26 mouse cellular contexts compared by ENCODE assay signal in genomic region chr16:5024021-5024420, GRCm38 (mm10). TPM values are rescaled to one million over a fixed set of nuclear protein-coding genes. Genes with fewer than 3 reads are reported as not detected.
DNase-seq lines count a peak whose midpoint lies in the region; ATAC-seq and TF ChIP-seq lines count a peak whose summit lies in the region.
"Had no signal": no experiment of that assay in that cellular context is flagged by ENCODE, and none has a peak within 500 bp of the region (broad histone marks: within the 10 kb centered on the region; RNA-seq: fewer than 3 reads in every experiment).

No protein-coding gene starts in this region.

- no peaks in the 10 kb centered on the region for H3K9me3 ChIP-seq in liver, embryonic 15.5 days (replicated peaks)
- H3K9me3 ChIP-seq in liver, embryonic 12.5 days (replicated peaks): no peaks in the 10 kb centered on the region
- no peaks in the 10 kb centered on the region for H3K9me3 ChIP-seq in liver, embryonic 16.5 days (replicated peaks; ENCODE audit: control insufficient read depth, low read length)
- no peaks in the 10 kb centered on the region for H3K9me3 ChIP-seq in liver, embryonic 11.5 days (ENCODE audit: control insufficient read depth, low read length)
- no peaks in the 10 kb centered on the region for H3K9me3 ChIP-seq in liver, postnatal 0 days (ENCODE audit: low read length)
- no peaks in the 10 kb centered on the region for H3K9me3 ChIP-seq in kidney, embryonic 14.5 days (ENCODE audit: control insufficient read depth, low read length)
- H3K9me3 ChIP-seq: G1E had no signal

- 0 out of 2 replicates have a peak overlapping the region, but pooled peaks have one; percentile 1 for H3K27ac ChIP-seq in liver, adult 2 months (replicated peaks; ENCODE audit: insufficient read depth, low read depth, low read length)
- no peak overlapping the region for H3K27ac ChIP-seq in liver, embryonic 15.5 days (replicated peaks)
- no peak overlapping the region for H3K27ac ChIP-seq in liver, embryonic 12.5 days
- no peak overlapping the region for H3K27ac ChIP-seq in liver, embryonic 16.5 days (ENCODE audit: low read length)
- no peak overlapping the region for H3K27ac ChIP-seq in liver, embryonic 11.5 days (ENCODE audit: low read depth, low read length)
- H3K27ac ChIP-seq in liver, postnatal 0 days (ENCODE audit: low read depth): peak overlapping the region; percentile 50; the same call in 1 of the 2 replicates
- H3K27ac ChIP-seq in kidney, embryonic 14.5 days (ENCODE audit: low read depth, low read length): no peak overlapping the region

- no peaks in the 10 kb centered on the region for H3K27me3 ChIP-seq in liver, adult 2 months (ENCODE audit: control insufficient read depth, insufficient read depth, low read length)
- H3K27me3 ChIP-seq in liver, embryonic 15.5 days: no peaks in the 10 kb centered on the region
- no peaks in the 10 kb centered on the region for H3K27me3 ChIP-seq in liver, embryonic 12.5 days (replicated peaks)
- no peaks in the 10 kb centered on the region for H3K27me3 ChIP-seq in liver, embryonic 16.5 days (ENCODE audit: control insufficient read depth, insufficient read depth, low read depth, low read length)
- no peaks in the 10 kb centered on the region for H3K27me3 ChIP-seq in liver, embryonic 11.5 days (replicated peaks; ENCODE audit: control insufficient read depth, insufficient read depth, low read length)
- no peaks in the 10 kb centered on the region for H3K27me3 ChIP-seq in liver, postnatal 0 days (ENCODE audit: insufficient read depth, low read length)
- no peaks in the 10 kb centered on the region for H3K27me3 ChIP-seq in kidney, embryonic 14.5 days (ENCODE audit: control insufficient read depth, insufficient read depth, low read length)
- H3K27me3 ChIP-seq: CH12.LX, Patski had no signal

- no peaks in the 10 kb centered on the region for H3K4me1 ChIP-seq in liver, adult 2 months (ENCODE audit: control insufficient read depth, insufficient read depth, low read length)
- no peaks in the 10 kb centered on the region for H3K4me1 ChIP-seq in liver, embryonic 15.5 days (replicated peaks)
- H3K4me1 ChIP-seq in liver, embryonic 12.5 days: no peaks in the 10 kb centered on the region
- H3K4me1 ChIP-seq in liver, embryonic 16.5 days (ENCODE audit: control insufficient read depth, low read depth, low read length): no peaks in the 10 kb centered on the region
- H3K4me1 ChIP-seq in liver, embryonic 11.5 days (replicated peaks; ENCODE audit: control insufficient read depth, insufficient read depth, low read length): no peaks in the 10 kb centered on the region
- no peaks in the 10 kb centered on the region for H3K4me1 ChIP-seq in liver, postnatal 0 days (ENCODE audit: insufficient read depth)
- no peaks in the 10 kb centered on the region for H3K4me1 ChIP-seq in kidney, embryonic 14.5 days (ENCODE audit: control insufficient read depth, insufficient read depth, low read length)

- no peak overlapping the region for H3K4me3 ChIP-seq in liver, adult 2 months (ENCODE audit: insufficient read depth, low read depth, low read length)
- H3K4me3 ChIP-seq in liver, embryonic 15.5 days (replicated peaks): no peak overlapping the region
- no peak overlapping the region for H3K4me3 ChIP-seq in liver, embryonic 12.5 days
- no peak overlapping the region for H3K4me3 ChIP-seq in liver, embryonic 16.5 days (ENCODE audit: low read depth, low read length)
- no peak overlapping the region for H3K4me3 ChIP-seq in liver, embryonic 11.5 days (ENCODE audit: low read depth, low read length)
- H3K4me3 ChIP-seq in liver, postnatal 0 days (ENCODE audit: low read depth, low read length): no peak overlapping the region
- H3K4me3 ChIP-seq in kidney, embryonic 14.5 days (ENCODE audit: low read length): no peak overlapping the region

- WGBS in liver, adult 2 months: 33% methylated on average over 3 of the region's 3 CpGs
- 83% methylated on average over 3 of the region's 3 CpGs for WGBS in liver, embryonic 15.5 days (ENCODE audit: insufficient replicate concordance)
- WGBS in liver, embryonic 12.5 days (ENCODE audit: insufficient replicate concordance): 94% methylated on average over 3 of the region's 3 CpGs
- WGBS in liver, embryonic 16.5 days (ENCODE audit: insufficient replicate concordance): 82% methylated on average over 3 of the region's 3 CpGs
- WGBS in liver, embryonic 11.5 days: 95% methylated on average over 3 of the region's 3 CpGs
- WGBS in liver, postnatal 0 days (ENCODE audit: insufficient replicate concordance): 86% methylated on average over 3 of the region's 3 CpGs
- whole genome bisulfite sequencing in kidney, embryonic 14.5 days: 92% methylated on average over 3 of the region's 3 CpGs

- H3K36me3 ChIP-seq in liver, adult 2 months (ENCODE audit: control insufficient read depth, insufficient read depth, low read length): peaks cover 87% of the 10 kb centered on the region
- peaks cover 99% of the 10 kb centered on the region for H3K36me3 ChIP-seq in liver, embryonic 15.5 days (replicated peaks)
- peaks cover 98% of the 10 kb centered on the region for H3K36me3 ChIP-seq in liver, embryonic 12.5 days
- H3K36me3 ChIP-seq in liver, embryonic 16.5 days (ENCODE audit: control insufficient read depth, insufficient read depth): peaks cover 70% of the 10 kb centered on the region
- peaks cover 58% of the 10 kb centered on the region for H3K36me3 ChIP-seq in liver, embryonic 11.5 days (ENCODE audit: control insufficient read depth, insufficient read depth, low read length)
- peaks cover 86% of the 10 kb centered on the region for H3K36me3 ChIP-seq in liver, postnatal 0 days (replicated peaks; ENCODE audit: insufficient read depth, low read length)
- peaks cover 97% of the 10 kb centered on the region for H3K36me3 ChIP-seq in kidney, embryonic 14.5 days (ENCODE audit: control insufficient read depth, insufficient read depth, low read length)

- no peak for TF ChIP-seq POLR2A in liver, adult 2 months (IDR thresholded peaks at IDR 0.05; ENCODE audit: extremely low read depth, insufficient read depth, low read length)

- peak; percentile 73 for DNase-seq in liver, adult 2 months (ENCODE audit: extremely low read depth, low read depth, low spot score)
- no peak for DNase-seq in liver
- DNase-seq in liver, embryonic 11.5 days (ENCODE audit: low spot score): no peak
- DNase-seq in liver, postnatal 0 days: no peak
- DNase-seq: adrenal gland, adult 2 months; adrenal gland, adult 8-10 months; adrenal gland, postnatal 10 days; adrenal gland, postnatal 14 days; adrenal gland, postnatal 25 days; adrenal gland, postnatal 36 days; B cell, adult 2 months; cerebellum, adult 11 months; cerebellum, adult 11-12 months had no signal

- no peak overlapping the region for H3K4me2 ChIP-seq in liver, embryonic 15.5 days
- no peak overlapping the region for H3K4me2 ChIP-seq in liver, embryonic 12.5 days
- H3K4me2 ChIP-seq in liver, embryonic 16.5 days (ENCODE audit: low read depth, low read length): no peak overlapping the region
- no peak overlapping the region for H3K4me2 ChIP-seq in liver, embryonic 11.5 days
- H3K4me2 ChIP-seq in liver, postnatal 0 days (ENCODE audit: low read depth, low read length): no peak overlapping the region
- H3K4me2 ChIP-seq in kidney, embryonic 14.5 days (replicated peaks; ENCODE audit: low read depth, low read length): no peak overlapping the region

- TF ChIP-seq CTCF in liver, adult 2 months (IDR thresholded peaks at IDR 0.05; ENCODE audit: low read depth, low read length): no peak
- TF ChIP-seq CTCF in liver, postnatal 0 days (IDR thresholded peaks at IDR 0.05; ENCODE audit: low read depth): no peak

- no peaks in the 10 kb centered on the region for H3K79me2 ChIP-seq in liver, adult 2 months (ENCODE audit: control insufficient read depth, insufficient read depth, low read length)

- TF ChIP-seq EP300 in liver, postnatal 0 days (IDR thresholded peaks at IDR 0.05; ENCODE audit: low read depth): no peak

- no peak overlapping the region for H3K9ac ChIP-seq in liver, adult 2 months (ENCODE audit: low read depth, low read length)
- H3K9ac ChIP-seq in liver, embryonic 15.5 days: no peak overlapping the region
- H3K9ac ChIP-seq in liver, embryonic 12.5 days: no peak overlapping the region
- H3K9ac ChIP-seq in liver, embryonic 16.5 days (ENCODE audit: low read depth, low read length): no peak overlapping the region
- no peak overlapping the region for H3K9ac ChIP-seq in liver, embryonic 11.5 days (ENCODE audit: low read depth, low read length)
- no peak overlapping the region for H3K9ac ChIP-seq in liver, postnatal 0 days (replicated peaks)
- H3K9ac ChIP-seq in kidney, embryonic 14.5 days (ENCODE audit: low read depth, low read length): no peak overlapping the region

- ATAC-seq in liver, embryonic 15.5 days (ENCODE audit: insufficient read depth): peak; percentile 22; the same call in 1 of the 2 replicates
- no peak for ATAC-seq in liver, embryonic 12.5 days
- ATAC-seq in liver, embryonic 16.5 days (ENCODE audit: low read depth): peak; percentile 47; the same call in 1 of the 2 replicates
- ATAC-seq in liver, embryonic 11.5 days (replicated peaks; ENCODE audit: low FRiP score): no peak
- peak; percentile 94 for ATAC-seq in liver, postnatal 0 days
- no peak for ATAC-seq in kidney, embryonic 14.5 days (ENCODE audit: low FRiP score, low TSS enrichment)
- ATAC-seq: activated CD4-positive, CD25-positive, alpha-beta regulatory T cell, adult 4 months; CD4-positive, CD25-positive, alpha-beta regulatory T cell, adult 4 months; Patski had no signal

RNA-seq across cellular contexts. Expression of gene Rogdi, which starts 10.7 kb away (rescaled TPM):
- 5.2 and 7.5 TPM in 2 replicates for total RNA-seq in liver, adult 2 months (2014; rRNA removed)
- 29.9 and 53.7 TPM in 2 replicates for polyA plus RNA-seq in liver, adult 2 months (2012; rRNA removed)
- 65.2 and 78.7 TPM in 2 replicates for polyA plus RNA-seq in liver, embryonic 15.5 days (2015; fragmentation: Nextera tagmentation; extraction: Ambion mirVana)
- polyA plus RNA-seq in liver, embryonic 12.5 days (2016; fragmentation: Nextera tagmentation; extraction: Ambion mirVana): 42.3 and 43.2 TPM in 2 replicates
- polyA plus RNA-seq in liver, embryonic 16.5 days (2015; fragmentation: Nextera tagmentation; extraction: Ambion mirVana): 72.5 and 83.9 TPM in 2 replicates
- 65.2 and 65.9 TPM in 2 replicates for polyA plus RNA-seq in liver, embryonic 11.5 days (2014; fragmentation: Nextera tagmentation; extraction: Ambion mirVana)
- 105 and 114 TPM in 2 replicates for polyA plus RNA-seq in liver, postnatal 0 days (2015; fragmentation: Nextera tagmentation; extraction: Ambion mirVana)
- 80.9 and 86.2 TPM in 2 replicates for polyA plus RNA-seq in kidney, embryonic 14.5 days (2014; fragmentation: Nextera tagmentation; extraction: Ambion mirVana)

RNA-seq across cellular contexts. Expression of gene Smim22, which starts 16.9 kb away (rescaled TPM):
- total RNA-seq in liver, adult 2 months (2014; rRNA removed): 3.6 and 14.6 TPM in 2 replicates
- 13.9 and 35.5 TPM in 2 replicates for polyA plus RNA-seq in liver, adult 2 months (2012; rRNA removed)
- polyA plus RNA-seq in liver, embryonic 15.5 days (2015; fragmentation: Nextera tagmentation; extraction: Ambion mirVana): 7.5 and 9.1 TPM in 2 replicates
- 5.7 and 6.9 TPM in 2 replicates for polyA plus RNA-seq in liver, embryonic 12.5 days (2016; fragmentation: Nextera tagmentation; extraction: Ambion mirVana)
- polyA plus RNA-seq in liver, embryonic 16.5 days (2015; fragmentation: Nextera tagmentation; extraction: Ambion mirVana): 9.0 and 9.4 TPM in 2 replicates
- 4.3 and 4.8 TPM in 2 replicates for polyA plus RNA-seq in liver, embryonic 11.5 days (2014; fragmentation: Nextera tagmentation; extraction: Ambion mirVana)
- polyA plus RNA-seq in liver, postnatal 0 days (2015; fragmentation: Nextera tagmentation; extraction: Ambion mirVana): 23.6 and 23.7 TPM in 2 replicates
- polyA plus RNA-seq in kidney, embryonic 14.5 days (2014; fragmentation: Nextera tagmentation; extraction: Ambion mirVana): 10.2 and 10.4 TPM in 2 replicates
- total RNA-seq: adrenal gland, adult 18-20 months; adrenal gland, adult 2 months; adrenal gland, adult 8-10 months; adrenal gland, postnatal 14 days; adrenal gland, postnatal 25 days; adrenal gland, postnatal 36 days; CH12.LX; G1E; MEL had no signal
- polyA plus RNA-seq: activated CD4-positive, CD25-positive, alpha-beta regulatory T cell, adult 4 months; C2C12; CD4-positive, CD25-positive, alpha-beta regulatory T cell, adult 4 months; G1E; Patski had no signal

RNA-seq across cellular contexts. Expression of gene Glyr1, which starts 25.6 kb away (rescaled TPM):
- 48.5 and 50.3 TPM in 2 replicates for total RNA-seq in liver, adult 2 months (2014; rRNA removed)
- polyA plus RNA-seq in liver, adult 2 months (2012; rRNA removed): 42.8 and 48.6 TPM in 2 replicates
- 41.6 and 46.0 TPM in 2 replicates for polyA plus RNA-seq in liver, embryonic 15.5 days (2015; fragmentation: Nextera tagmentation; extraction: Ambion mirVana)
- polyA plus RNA-seq in liver, embryonic 12.5 days (2016; fragmentation: Nextera tagmentation; extraction: Ambion mirVana): 67.7 and 69.6 TPM in 2 replicates
- 41.9 and 45.1 TPM in 2 replicates for polyA plus RNA-seq in liver, embryonic 16.5 days (2015; fragmentation: Nextera tagmentation; extraction: Ambion mirVana)
- polyA plus RNA-seq in liver, embryonic 11.5 days (2014; fragmentation: Nextera tagmentation; extraction: Ambion mirVana): 84.8 and 96.2 TPM in 2 replicates
- 31.4 and 35.7 TPM in 2 replicates for polyA plus RNA-seq in liver, postnatal 0 days (2015; fragmentation: Nextera tagmentation; extraction: Ambion mirVana)
- polyA plus RNA-seq in kidney, embryonic 14.5 days (2014; fragmentation: Nextera tagmentation; extraction: Ambion mirVana): 66.0 and 96.3 TPM in 2 replicates

RNA-seq across cellular contexts. Expression of gene Ubn1, which starts 25.8 kb away (rescaled TPM):
- total RNA-seq in liver, adult 2 months (2014; rRNA removed): 11.5 and 15.6 TPM in 2 replicates
- polyA plus RNA-seq in liver, adult 2 months (2012; rRNA removed): 12.1 and 15.6 TPM in 2 replicates
- polyA plus RNA-seq in liver, embryonic 15.5 days (2015; fragmentation: Nextera tagmentation; extraction: Ambion mirVana): 8.5 and 9.5 TPM in 2 replicates
- polyA plus RNA-seq in liver, embryonic 12.5 days (2016; fragmentation: Nextera tagmentation; extraction: Ambion mirVana): 13.8 and 15.2 TPM in 2 replicates
- polyA plus RNA-seq in liver, embryonic 16.5 days (2015; fragmentation: Nextera tagmentation; extraction: Ambion mirVana): 6.9 and 7.6 TPM in 2 replicates
- 17.2 and 19.2 TPM in 2 replicates for polyA plus RNA-seq in liver, embryonic 11.5 days (2014; fragmentation: Nextera tagmentation; extraction: Ambion mirVana)
- 6.4 and 6.5 TPM in 2 replicates for polyA plus RNA-seq in liver, postnatal 0 days (2015; fragmentation: Nextera tagmentation; extraction: Ambion mirVana)
- polyA plus RNA-seq in kidney, embryonic 14.5 days (2014; fragmentation: Nextera tagmentation; extraction: Ambion mirVana): 21.7 and 26.3 TPM in 2 replicates

RNA-seq across cellular contexts. Expression of gene Sept12, which starts 26.4 kb away (rescaled TPM):
- total RNA-seq in liver, adult 2 months (2014; rRNA removed): not detected in 2 replicates
- polyA plus RNA-seq in liver, adult 2 months (2012; rRNA removed): not detected in 2 replicates
- not detected in 2 replicates for polyA plus RNA-seq in liver, embryonic 15.5 days (2015; fragmentation: Nextera tagmentation; extraction: Ambion mirVana)
- 0.11 TPM in 1 of 2 replicates, not detected in the other for polyA plus RNA-seq in liver, embryonic 12.5 days (2016; fragmentation: Nextera tagmentation; extraction: Ambion mirVana)
- not detected in 2 replicates for polyA plus RNA-seq in liver, embryonic 16.5 days (2015; fragmentation: Nextera tagmentation; extraction: Ambion mirVana)
- polyA plus RNA-seq in liver, embryonic 11.5 days (2014; fragmentation: Nextera tagmentation; extraction: Ambion mirVana): not detected in 2 replicates
- polyA plus RNA-seq in liver, postnatal 0 days (2015; fragmentation: Nextera tagmentation; extraction: Ambion mirVana): not detected in 2 replicates
- 0.11 TPM in 1 of 2 replicates, not detected in the other for polyA plus RNA-seq in kidney, embryonic 14.5 days (2014; fragmentation: Nextera tagmentation; extraction: Ambion mirVana)
- total RNA-seq: adrenal gland, adult 18-20 months; adrenal gland, adult 2 months; adrenal gland, adult 8-10 months; adrenal gland, postnatal 10 days; adrenal gland, postnatal 14 days; adrenal gland, postnatal 25 days; adrenal gland, postnatal 36 days; MEL had no signal
- polyA plus RNA-seq: activated CD4-positive, CD25-positive, alpha-beta regulatory T cell, adult 4 months; adrenal gland, adult 2 months; brain, embryonic 14.5 days; C2C12; CD4-positive, CD25-positive, alpha-beta regulatory T cell, adult 4 months had no signal

Comparison
In these comparisons a context has a peak if more than half of its experiments do, and no peak if none do; other contexts are left out.
1. H3K27ac ChIP-seq: peak in liver, adult 2 months (single experiment) and liver, postnatal 0 days (single experiment); none in liver, embryonic 15.5 days (single experiment), liver, embryonic 12.5 days (single experiment), liver, embryonic 16.5 days (single experiment), liver, embryonic 11.5 days (single experiment) and kidney, embryonic 14.5 days (single experiment).
2. ATAC-seq: peak in liver, embryonic 15.5 days (single experiment), liver, embryonic 16.5 days (single experiment) and liver, postnatal 0 days (single experiment); none in liver, embryonic 12.5 days (single experiment), liver, embryonic 11.5 days (single experiment) and kidney, embryonic 14.5 days (single experiment).